Mouse (Mus musculus) G1E (cell line): Measurements from ENCODE around the gene Larp4.

ENCODE experiments used
- CTCF ChIP-seq: IDR thresholded peaks from 2 replicates; pipeline ENCODE4 v1.5.1; 2012; ENCODE audit warnings: low read depth, low read length, inconsistent platforms, mixed read lengths
- GATA1 ChIP-seq: IDR thresholded peaks from 2 replicates; pipeline ENCODE4 v1.6.1; 2012; ENCODE audit warnings: borderline replicate concordance, low read length, inconsistent platforms, mixed read lengths
- GATA2 ChIP-seq: IDR thresholded peaks from 2 replicates; pipeline ENCODE4 v1.6.1; 2012; ENCODE audit warnings: low read depth, low read length, inconsistent platforms, borderline replicate concordance
- POLR2AphosphoS5 ChIP-seq: IDR thresholded peaks from 2 replicates; pipeline ENCODE4 v1.6.1; 2012; ENCODE audit warnings: low read depth, low read length, inconsistent platforms; ENCODE audit not compliant: insufficient replicate concordance
- TAL1 ChIP-seq: conservative IDR thresholded peaks from 2 replicates; pipeline ENCODE4 v1.6.1; 2012; ENCODE audit warnings: low read depth, low read length, inconsistent platforms, mixed read lengths

- TF ChIP-seq POLR2AphosphoS5 (no peak), CTCF (no peak), GATA1 (no peak), GATA2 (no peak), TAL1 (no peak)
Observed at GRCm38 (mm10) chr15:100039001-100039701, 69.3 kb downstream of the Larp4 start.
